Mouse (Mus musculus): ENCODE measurements around the gene 2900026A02Rik. TPM values are rescaled to one million over a fixed set of nuclear protein-coding genes. Genes with fewer than 3 reads are reported as not detected.

2900026A02Rik gene
- polyA plus RNA-seq, 1 experiment from 2014 or later, result 4.5 TPM

GRCm38 (mm10) chr5:113208622-113209400, 12.2 kb downstream of the 2900026A02Rik start:
- DNase-seq (ENCODE audit: extremely low spot score, low spot score), result no peak
- H3K4me3 ChIP-seq, result no peak overlapping the region
- H3K9me3 ChIP-seq, result no peaks in the 10 kb centered on the region
- peak overlapping the region; percentile 72 for H3K27ac ChIP-seq
- no peaks in the 10 kb centered on the region for H3K36me3 ChIP-seq (replicated peaks)
- H3K4me1 ChIP-seq, result peaks cover 48% of the 10 kb centered on the region
- H3K27me3 ChIP-seq (ENCODE audit: poor library complexity, severe bottlenecking), result no peaks in the 10 kb centered on the region
- 63% methylated on average over 11 of the region's 11 CpGs for WGBS

- no peaks in the 10 kb centered on the region for H3K36me3 ChIP-seq (replicated peaks)
- 82% methylated on average over 4 of the region's 4 CpGs for WGBS
- 0 out of 2 replicates have a peak overlapping the region, but pooled peaks have one; percentile 33 for H3K27ac ChIP-seq
- no peak overlapping the region for H3K4me3 ChIP-seq
- H3K27me3 ChIP-seq (ENCODE audit: poor library complexity, severe bottlenecking), result no peaks in the 10 kb centered on the region
- H3K4me1 ChIP-seq, result peaks cover 48% of the 10 kb centered on the region
- DNase-seq (ENCODE audit: extremely low spot score, low spot score), result no peak
- H3K9me3 ChIP-seq, result 0 out of 2 replicates have a peak, but pooled peaks cover 4% of the 10 kb centered on the region
These were observed 13.0 kb downstream of the 2900026A02Rik start for GRCm38 (mm10) chr5:113208048-113208447.

- no peaks in the 10 kb centered on the region for H3K27me3 ChIP-seq (ENCODE audit: poor library complexity, severe bottlenecking)
- H3K27ac ChIP-seq, result 0 out of 2 replicates have a peak overlapping the region, but pooled peaks have one; percentile 17
- no peak overlapping the region for H3K4me3 ChIP-seq
- peaks cover 40% of the 10 kb centered on the region for H3K4me1 ChIP-seq
- H3K9me3 ChIP-seq, result 0 out of 2 replicates have a peak, but pooled peaks cover 5% of the 10 kb centered on the region
- no peak for DNase-seq (ENCODE audit: extremely low spot score, low spot score)
- H3K36me3 ChIP-seq (replicated peaks), result no peaks in the 10 kb centered on the region
- 69% methylated on average over 9 of the region's 9 CpGs for WGBS
These were observed 14.2 kb downstream of the 2900026A02Rik start for GRCm38 (mm10) chr5:113206670-113207352.

- no peak for DNase-seq (ENCODE audit: extremely low spot score, low spot score)
- Histone ChIP-seq H3K36me3 (replicated peaks) (no peaks in the 10 kb centered on the region), H3K4me1 (peaks cover 30% of the 10 kb centered on the region), H3K27ac (no peak overlapping the region), H3K9me3 (0 out of 2 replicates have a peak, but pooled peaks cover 5% of the 10 kb centered on the region), H3K4me3 (no peak overlapping the region), H3K27me3 (ENCODE audit: poor library complexity, severe bottlenecking) (no peaks in the 10 kb centered on the region)
- WGBS, result 95% methylated on average over 9 of the region's 9 CpGs
These were observed 16.8 kb downstream of the 2900026A02Rik start for GRCm38 (mm10) chr5:113204193-113204592.

- 86% methylated on average over 10 of the region's 10 CpGs for WGBS
- no peaks in the 10 kb centered on the region for H3K36me3 ChIP-seq (replicated peaks)
- 0 out of 2 replicates have a peak, but pooled peaks cover 5% of the 10 kb centered on the region for H3K9me3 ChIP-seq
- no peaks in the 10 kb centered on the region for H3K27me3 ChIP-seq (ENCODE audit: poor library complexity, severe bottlenecking)
- no peak overlapping the region for H3K4me3 ChIP-seq
- peaks cover 16% of the 10 kb centered on the region for H3K4me1 ChIP-seq
- peak overlapping the region; percentile 22; the same call in 1 of the 2 replicates for H3K27ac ChIP-seq
- no peak for DNase-seq (ENCODE audit: extremely low spot score, low spot score)
These were observed 21.3 kb downstream of the 2900026A02Rik start for GRCm38 (mm10) chr5:113199772-113200134.

- H3K4me1 ChIP-seq, result peaks cover 16% of the 10 kb centered on the region
- no peaks in the 10 kb centered on the region for H3K36me3 ChIP-seq (replicated peaks)
- 0 out of 2 replicates have a peak, but pooled peaks cover 5% of the 10 kb centered on the region for H3K9me3 ChIP-seq
- peak overlapping the region; percentile 44; the same call in 1 of the 2 replicates for H3K27ac ChIP-seq
- H3K27me3 ChIP-seq (ENCODE audit: poor library complexity, severe bottlenecking), result no peaks in the 10 kb centered on the region
- DNase-seq (ENCODE audit: extremely low spot score, low spot score), result no peak
- WGBS, result 62% methylated on average over 8 of the region's 8 CpGs
- H3K4me3 ChIP-seq, result no peak overlapping the region
These were observed 21.8 kb downstream of the 2900026A02Rik start for GRCm38 (mm10) chr5:113199126-113199771.

- H3K27ac ChIP-seq, result peak overlapping the region; percentile 61; the same call in 1 of the 2 replicates
These were observed 23.9 kb downstream of the 2900026A02Rik start for GRCm38 (mm10) chr5:113196916-113197794.

GRCm38 (mm10) chr5:113195907-113196306, 25.1 kb downstream of the 2900026A02Rik start:
- Histone ChIP-seq H3K27me3 (ENCODE audit: poor library complexity, severe bottlenecking) (no peaks in the 10 kb centered on the region), H3K36me3 (replicated peaks) (peaks cover 10% of the 10 kb centered on the region), H3K9me3 (no peaks in the 10 kb centered on the region), H3K4me3 (no peak overlapping the region), H3K4me1 (peaks cover 26% of the 10 kb centered on the region), H3K27ac (0 out of 2 replicates have a peak overlapping the region, but pooled peaks have one; percentile 48)
- DNase-seq (ENCODE audit: extremely low spot score, low spot score), result no peak
- WGBS, result 92% methylated on average over 6 of the region's 6 CpGs

More at GRCm38 (mm10) chr5:113196916-113197794, 23.9 kb downstream of the 2900026A02Rik start:
- 74% methylated on average over 9 of the region's 9 CpGs for WGBS
- Histone ChIP-seq H3K4me3 (no peak overlapping the region), H3K4me1 (peaks cover 22% of the 10 kb centered on the region), H3K36me3 (replicated peaks) (no peaks in the 10 kb centered on the region), H3K27me3 (ENCODE audit: poor library complexity, severe bottlenecking) (no peaks in the 10 kb centered on the region), H3K9me3 (no peaks in the 10 kb centered on the region)
- DNase-seq (ENCODE audit: extremely low spot score, low spot score), result no peak

- peaks cover 30% of the 10 kb centered on the region for H3K4me1 ChIP-seq
- H3K4me3 ChIP-seq, result no peak overlapping the region
- H3K27ac ChIP-seq, result no peak overlapping the region
- H3K27me3 ChIP-seq (ENCODE audit: poor library complexity, severe bottlenecking), result no peaks in the 10 kb centered on the region
- peaks cover 14% of the 10 kb centered on the region for H3K36me3 ChIP-seq (replicated peaks)
- no peaks in the 10 kb centered on the region for H3K9me3 ChIP-seq
- no peak for DNase-seq (ENCODE audit: extremely low spot score, low spot score)
- 92% methylated on average over 12 of the region's 12 CpGs for WGBS
These were observed 25.6 kb downstream of the 2900026A02Rik start for GRCm38 (mm10) chr5:113195451-113195850.

- Histone ChIP-seq H3K9me3 (no peaks in the 10 kb centered on the region), H3K27me3 (ENCODE audit: poor library complexity, severe bottlenecking) (no peaks in the 10 kb centered on the region), H3K36me3 (replicated peaks) (peaks cover 31% of the 10 kb centered on the region), H3K4me3 (no peak overlapping the region), H3K4me1 (peaks cover 23% of the 10 kb centered on the region), H3K27ac (no peak overlapping the region)
- DNase-seq (ENCODE audit: extremely low spot score, low spot score), result no peak
- WGBS, result 93% methylated on average over 18 of the region's 18 CpGs
These were observed 27.3 kb downstream of the 2900026A02Rik start for GRCm38 (mm10) chr5:113193762-113194161.

GRCm38 (mm10) chr5:113191901-113192300, 29.1 kb downstream of the 2900026A02Rik start:
- Histone ChIP-seq H3K9me3 (no peaks in the 10 kb centered on the region), H3K27me3 (ENCODE audit: poor library complexity, severe bottlenecking) (no peaks in the 10 kb centered on the region), H3K4me1 (peaks cover 22% of the 10 kb centered on the region; the same call in 1 of the 2 replicates), H3K27ac (no peak overlapping the region), H3K4me3 (no peak overlapping the region), H3K36me3 (replicated peaks) (peaks cover 49% of the 10 kb centered on the region)
- DNase-seq (ENCODE audit: extremely low spot score, low spot score), result no peak
- WGBS, result 82% methylated on average over 14 of the region's 14 CpGs

Data from forebrain, embryonic 10.5 days (tissue).